Mouse (Mus musculus): ENCODE results near the gene Nup160.

- TF ChIP-seq CTCF (IDR thresholded peaks at IDR 0.05; ENCODE audit: borderline replicate concordance, control insufficient read depth, extremely low read depth, insufficient read depth, low read length, poor library complexity) (no peak), POLR2A (IDR thresholded peaks at IDR 0.05; ENCODE audit: control insufficient read depth, extremely low read depth, insufficient read depth, low read length, poor library complexity) (no peak)
These were observed 35.3 kb upstream of the Nup160 start for GRCm38 (mm10) chr2:90641710-90642039.
